ENCODE assay signal across 9 mouse cellular contexts in genomic region chr13:29416450-29417136, GRCm38 (mm10).
A peak's percentile ranks its signal among the peaks of the same experiment; 100 is the strongest.
DNase-seq lines count a peak whose midpoint lies in the region; ATAC-seq lines count a peak whose summit lies in the region.
"Had no signal": no experiment of that assay in that cellular context is flagged by ENCODE, and none has a peak within 500 bp of the region (broad histone marks: within the 10 kb centered on the region; RNA-seq: fewer than 3 reads in every experiment).

No protein-coding gene starts in this region.

- H3K4me2 ChIP-seq in heart, embryonic 12.5 days: no peak overlapping the region
- no peak overlapping the region for H3K4me2 ChIP-seq in midbrain, embryonic 13.5 days (replicated peaks)
- H3K4me2 ChIP-seq: embryonic facial prominence, embryonic 15.5 days had no signal

- H3K9ac ChIP-seq in heart, embryonic 12.5 days: 0 out of 2 replicates have a peak overlapping the region, but pooled peaks have one; percentile 26
- no peak overlapping the region for H3K9ac ChIP-seq in midbrain, embryonic 13.5 days (replicated peaks)
- H3K9ac ChIP-seq: embryonic facial prominence, embryonic 15.5 days had no signal

- H3K27me3 ChIP-seq in heart, embryonic 12.5 days (replicated peaks): no peaks in the 10 kb centered on the region
- H3K27me3 ChIP-seq in midbrain, embryonic 13.5 days: no peaks in the 10 kb centered on the region
- H3K27me3 ChIP-seq: embryonic facial prominence, embryonic 15.5 days had no signal

- H3K36me3 ChIP-seq in heart, embryonic 12.5 days: no peaks in the 10 kb centered on the region
- no peaks in the 10 kb centered on the region for H3K36me3 ChIP-seq in midbrain, embryonic 13.5 days
- H3K36me3 ChIP-seq: embryonic facial prominence, embryonic 15.5 days had no signal

- no peak overlapping the region for H3K4me3 ChIP-seq in heart, embryonic 12.5 days
- no peak overlapping the region for H3K4me3 ChIP-seq in midbrain, embryonic 13.5 days (replicated peaks)
- H3K4me3 ChIP-seq: embryonic facial prominence, embryonic 15.5 days had no signal

- 59% methylated on average over 8 of the region's 8 CpGs for WGBS in heart, embryonic 12.5 days
- 20% methylated on average over 8 of the region's 8 CpGs for WGBS in midbrain, embryonic 13.5 days

- DNase-seq in heart, adult 11 months: no peak
- DNase-seq in embryo, embryonic 10 days (ENCODE audit: low spot score): peak; percentile 63
- DNase-seq in heart, postnatal 4 days: peak; percentile 31
- no peak for DNase-seq in ovary, postnatal 36 days (ENCODE audit: low spot score)
- no peak for DNase-seq in lung, postnatal 36 days
- DNase-seq in spleen, postnatal 4 days (ENCODE audit: low spot score in 2 of 2): no peak

- ATAC-seq in heart, embryonic 12.5 days (ENCODE audit: insufficient number of reproducible peaks, low FRiP score): no peak
- ATAC-seq in midbrain, embryonic 13.5 days: peak; percentile 96

- peaks cover 25% of the 10 kb centered on the region for H3K4me1 ChIP-seq in heart, embryonic 12.5 days (replicated peaks)
- H3K4me1 ChIP-seq in midbrain, embryonic 13.5 days (replicated peaks): peaks cover 41% of the 10 kb centered on the region

- H3K9me3 ChIP-seq in heart, embryonic 12.5 days (replicated peaks): no peaks in the 10 kb centered on the region
- H3K9me3 ChIP-seq in midbrain, embryonic 13.5 days: no peaks in the 10 kb centered on the region
- H3K9me3 ChIP-seq: embryonic facial prominence, embryonic 15.5 days had no signal

- H3K27ac ChIP-seq in heart, embryonic 12.5 days (ENCODE audit: poor library complexity, severe bottlenecking): no peak overlapping the region
- peak overlapping the region; percentile 87 for H3K27ac ChIP-seq in midbrain, embryonic 13.5 days
- H3K27ac ChIP-seq: embryonic facial prominence, embryonic 15.5 days had no signal

Comparison
In these comparisons a context has a peak if more than half of its experiments do, and no peak if none do; other contexts are left out.
1. DNase-seq: peak in embryo, embryonic 10 days (single experiment) and heart, postnatal 4 days (single experiment); none in heart, adult 11 months (single experiment), ovary, postnatal 36 days (single experiment), lung, postnatal 36 days (single experiment) and spleen, postnatal 4 days (0 of 2).